Mouse (Mus musculus) forebrain, embryonic 14.5 days (tissue): ENCODE measurements around the gene Bmp4. TPM values are rescaled to one million over a fixed set of nuclear protein-coding genes. Genes with fewer than 3 reads are reported as not detected.

ENCODE experiments used
- ATAC-seq: fragments of 200-750 bp; cut with Nextera tagmentation; 2 replicates; pipeline ENCODE4 v1.8.0; 2017; ENCODE audit warnings: mild to moderate bottlenecking, moderate library complexity
- DNase-seq: peaks from one replicate; pipeline ENCODE4 v3.0.0-alpha.2; 2015; ENCODE audit warnings: low spot score
- H3K27ac ChIP-seq: fragments of 300-500 bp; sonication (generic); 2 replicates; pipeline ENCODE4 v1.5.1; 2014; ENCODE audit warnings: low read depth, mild to moderate bottlenecking, control low read depth, low read length, moderate library complexity
- H3K27me3 ChIP-seq: fragments of 300-500 bp; sonication (generic); replicated peaks from 2 replicates; pipeline ENCODE4 v1.6.1; 2014; ENCODE audit warnings: low read length, control low read depth, mixed read lengths; ENCODE audit not compliant: control insufficient read depth, insufficient read depth
- H3K36me3 ChIP-seq: fragments of 300-500 bp; sonication (generic); 2 replicates; pipeline ENCODE4 v1.6.1; 2014; ENCODE audit warnings: low read length, control low read depth; ENCODE audit not compliant: control insufficient read depth, insufficient read depth
- H3K4me1 ChIP-seq: fragments of 300-500 bp; sonication (generic); 2 replicates; pipeline ENCODE4 v1.6.1; 2014; ENCODE audit warnings: antibody characterized with exemption, low read length, control low read depth; ENCODE audit not compliant: control insufficient read depth, insufficient read depth
- H3K4me2 ChIP-seq: fragments of 300-500 bp; sonication (generic); 2 replicates; pipeline ENCODE4 v1.6.1; 2014; ENCODE audit warnings: mild to moderate bottlenecking, control low read depth, low read length
- H3K4me3 ChIP-seq: fragments of 300-500 bp; sonication (generic); 2 replicates; pipeline ENCODE4 v1.5.1; 2014; ENCODE audit warnings: low read depth, low read length, control low read depth
- H3K9ac ChIP-seq: fragments of 300-500 bp; sonication (generic); 2 replicates; pipeline ENCODE4 v1.6.1; 2014; ENCODE audit warnings: mild to moderate bottlenecking, low read length, control low read depth, moderate library complexity
- H3K9me3 ChIP-seq: fragments of 300-500 bp; sonication (generic); replicated peaks from 2 replicates; pipeline ENCODE4 v1.6.1; 2016; ENCODE audit warnings: low read length, control low read depth, mixed read lengths; ENCODE audit not compliant: control insufficient read depth
- WGBS: fragments of 180-500 bp; shearing (Covaris S2); extraction: QIAGEN DNeasy Blood & Tissue Kit; methylation state at CpG from one replicate; pipeline ENCODE4 v1.1.7; 2014; 5-methylcytosine and 5-hydroxymethylcytosine counted together
- polyA plus RNA-seq: library from polyadenylated mRNA; unstranded; fragments of >200 nt; fragmentation: Nextera tagmentation; extraction: Ambion mirVana; gene quantifications from 2 replicates; pipeline ENCODE4 v1.2.1, GENCODE M21; 2014

Bmp4 gene
- polyA plus RNA-seq: 1.2 and 1.7 TPM in 2 replicates

DNA sequence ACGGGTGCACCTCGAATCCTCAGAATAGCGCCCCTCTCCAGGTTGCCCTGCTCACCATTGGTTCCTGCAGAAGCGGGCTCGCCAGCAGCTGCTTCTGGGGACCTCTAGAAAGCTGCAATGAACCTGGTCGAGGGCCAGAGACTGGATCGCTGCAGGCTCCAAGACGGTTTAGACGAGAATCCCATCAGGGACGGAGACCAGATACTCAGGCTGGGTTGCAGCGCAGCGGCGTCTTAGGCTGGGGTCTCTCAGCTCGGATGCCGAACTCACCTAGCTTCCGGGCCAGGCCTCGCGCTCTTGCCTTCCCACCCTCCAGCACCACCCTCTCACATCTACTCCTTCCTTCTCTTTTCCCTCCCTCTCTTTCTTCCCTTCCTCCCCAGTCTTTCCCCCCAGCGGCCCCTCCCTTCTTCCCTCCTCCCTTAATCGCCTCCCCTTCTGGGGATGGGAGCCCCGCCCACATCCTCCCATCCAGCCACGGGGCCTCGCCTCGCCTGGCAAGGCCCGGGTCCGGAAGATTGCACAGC is at the start of gene Bmp4:
Gene Bmp4, minus strand, starts transcription at position 421 of the 527 bp plus-strand sequence.
- peaks cover 12% of the 10 kb centered on the region for H3K4me1 ChIP-seq
- ATAC-seq: 0 out of 2 replicates have a peak, but pooled peaks have one; percentile 5
- no peaks in the 10 kb centered on the region for H3K36me3 ChIP-seq
- no peaks in the 10 kb centered on the region for H3K9me3 ChIP-seq
- DNase-seq: no peak
- no peak within 1 kb of the TSS for H3K9ac ChIP-seq
- under 1% methylated on average over 26 of the region's 26 CpGs for WGBS
- peak within 1 kb of the TSS; percentile 16 for H3K4me3 ChIP-seq
- peak within 1 kb of the TSS; percentile 46 for H3K4me2 ChIP-seq
- H3K27me3 ChIP-seq: peaks cover 63% of the 10 kb centered on the region
- H3K27ac ChIP-seq: no peak within 1 kb of the TSS

DNA sequence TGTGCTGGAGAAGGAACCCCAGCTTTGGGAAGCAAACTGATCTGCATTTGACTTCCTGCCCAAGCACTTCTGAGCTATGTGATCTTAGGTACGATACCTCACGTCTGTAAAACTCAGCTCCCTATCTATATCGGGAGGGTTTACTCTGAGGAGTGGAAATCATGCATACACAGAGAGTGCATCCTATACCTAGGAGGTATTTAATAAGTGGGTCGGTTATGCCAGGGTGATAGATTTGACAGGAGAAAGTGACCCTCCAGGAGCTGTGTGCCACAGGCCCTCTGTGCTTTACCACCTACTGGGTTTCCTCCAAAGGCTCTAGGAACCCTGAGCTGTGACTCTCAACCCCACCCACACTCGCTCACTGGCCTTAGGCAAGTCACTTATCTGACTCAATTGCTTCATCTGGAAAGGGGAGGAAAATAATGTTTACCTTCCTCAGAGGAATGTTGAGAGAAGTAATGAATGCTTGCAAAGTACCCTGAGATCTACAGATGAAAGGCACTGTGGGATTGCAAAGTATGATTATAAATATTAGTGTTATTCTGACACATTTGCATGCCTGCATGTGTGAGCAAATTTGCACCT is 49.1 kb upstream of the Bmp4 start:
- no peak overlapping the region for H3K27ac ChIP-seq
- no peak overlapping the region for H3K4me3 ChIP-seq
- no peaks in the 10 kb centered on the region for H3K27me3 ChIP-seq
- H3K9me3 ChIP-seq: no peaks in the 10 kb centered on the region
- no peak overlapping the region for H3K4me2 ChIP-seq
- ATAC-seq: no peak
- no peak for DNase-seq
- WGBS: 84% methylated on average over 5 of the region's 5 CpGs
- H3K36me3 ChIP-seq: no peaks in the 10 kb centered on the region
- no peak overlapping the region for H3K9ac ChIP-seq
- no peaks in the 10 kb centered on the region for H3K4me1 ChIP-seq

DNA sequence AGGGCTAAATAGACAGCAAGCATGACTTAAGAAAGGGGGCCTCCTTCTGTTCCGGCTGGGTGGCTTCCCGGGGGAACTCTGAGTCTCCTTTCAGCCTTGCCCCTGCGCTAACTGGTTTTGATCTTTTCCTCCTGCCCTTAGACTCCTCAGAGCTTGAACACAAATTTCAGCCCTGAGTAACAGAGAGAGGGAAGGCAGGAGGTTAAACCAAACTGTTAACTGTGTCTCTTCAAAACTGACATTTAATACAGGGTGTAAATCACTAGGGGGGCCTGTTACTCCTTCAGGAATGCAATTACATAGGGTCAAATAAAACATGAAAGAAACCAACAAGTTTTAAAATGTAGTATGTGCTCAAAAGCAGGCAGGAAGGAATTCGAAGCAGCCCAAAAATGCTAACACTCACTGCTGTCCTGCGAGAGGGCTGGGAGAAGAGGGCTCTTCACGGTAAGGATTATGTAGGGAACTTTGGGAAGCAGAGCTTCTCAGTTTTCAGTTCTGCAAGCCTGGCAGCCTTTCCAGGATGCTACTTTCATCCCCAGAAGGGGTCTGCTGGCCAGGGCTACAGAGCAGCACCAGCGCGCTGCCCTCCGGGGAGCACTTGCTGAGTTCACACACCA is 46.1 kb upstream of the Bmp4 start:
- Histone ChIP-seq H3K27me3 (no peaks in the 10 kb centered on the region), H3K4me3 (no peak overlapping the region), H3K9me3 (no peaks in the 10 kb centered on the region), H3K4me1 (no peaks in the 10 kb centered on the region), H3K9ac (no peak overlapping the region), H3K36me3 (no peaks in the 10 kb centered on the region), H3K27ac (no peak overlapping the region), H3K4me2 (no peak overlapping the region)
- WGBS: 25% methylated on average over 9 of the region's 9 CpGs
- DNase-seq (no peak), ATAC-seq (no peak)

DNA sequence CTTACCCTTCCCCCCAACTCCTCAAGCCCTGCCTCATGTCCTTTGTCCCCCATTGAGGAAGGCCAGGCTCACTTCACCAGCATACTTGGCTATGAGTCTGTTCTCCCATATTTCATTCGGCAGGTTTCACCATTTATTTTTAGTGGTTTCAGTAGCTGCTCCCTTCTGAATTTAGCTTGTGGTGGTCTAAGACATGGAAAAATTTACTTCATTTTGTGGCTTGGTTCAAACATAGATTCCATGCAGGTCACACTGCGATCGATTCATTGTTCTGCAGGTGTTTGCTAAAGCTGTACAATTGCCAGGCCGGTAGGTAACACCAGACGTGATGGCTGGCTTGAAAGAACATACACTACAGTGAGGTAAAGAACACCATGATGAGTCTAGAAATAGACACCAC is 39.8 kb upstream of the Bmp4 start:
- no peak overlapping the region for H3K9ac ChIP-seq
- H3K4me2 ChIP-seq: no peak overlapping the region
- no peaks in the 10 kb centered on the region for H3K4me1 ChIP-seq
- DNase-seq (no peak), ATAC-seq (no peak)
- 93% methylated on average over 5 of the region's 5 CpGs for WGBS
- no peaks in the 10 kb centered on the region for H3K36me3 ChIP-seq
- no peak overlapping the region for H3K27ac ChIP-seq
- H3K9me3 ChIP-seq: no peaks in the 10 kb centered on the region
- no peaks in the 10 kb centered on the region for H3K27me3 ChIP-seq
- no peak overlapping the region for H3K4me3 ChIP-seq

DNA sequence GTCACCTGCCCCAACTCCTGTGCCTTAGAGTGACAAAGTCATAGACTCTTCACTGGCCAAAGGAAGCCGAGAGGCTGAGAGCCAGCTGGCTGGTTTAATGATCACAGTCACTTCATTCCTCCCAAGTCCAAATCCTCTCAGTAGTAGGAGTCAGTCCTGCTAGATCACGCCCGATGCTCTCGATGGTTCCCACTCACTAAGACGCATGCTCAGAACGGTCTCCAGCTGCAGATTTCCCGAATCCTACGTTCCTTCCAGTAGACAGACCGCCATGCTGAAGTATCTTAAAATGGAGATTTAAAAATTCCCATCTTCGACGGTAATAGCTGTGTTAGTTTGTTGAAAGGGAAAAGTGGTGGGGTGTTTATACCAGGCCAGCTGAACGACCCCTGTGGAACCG is 36.8 kb upstream of the Bmp4 start:
- 94% methylated on average over 13 of the region's 13 CpGs for WGBS

DNA sequence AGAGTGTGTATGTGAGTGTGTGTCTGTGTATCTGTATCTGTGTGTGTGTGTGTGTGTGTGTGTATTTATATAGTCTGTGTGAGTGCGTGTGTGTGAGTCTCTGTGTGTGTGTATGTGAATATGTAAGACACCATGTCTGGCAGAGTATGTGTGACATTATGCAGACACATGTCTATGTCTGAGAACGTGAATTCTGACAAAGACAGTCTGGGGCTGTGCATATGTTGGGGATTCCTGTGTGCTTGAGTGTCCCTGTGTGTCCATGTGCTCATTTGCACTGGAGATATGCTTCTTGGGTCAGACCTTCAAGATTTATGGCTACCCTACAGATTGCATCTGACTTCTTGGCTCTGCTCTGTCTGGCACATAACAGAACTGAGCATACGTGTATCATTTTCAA is 31.4 kb upstream of the Bmp4 start:
- no peak for DNase-seq
- WGBS: 81% methylated on average over 3 of the region's 3 CpGs

More for the DNA sequence above, 36.8 kb upstream of the Bmp4 start:
- H3K9me3 ChIP-seq: no peaks in the 10 kb centered on the region
- ATAC-seq (no peak), DNase-seq (no peak)
- no peaks in the 10 kb centered on the region for H3K4me1 ChIP-seq
- H3K36me3 ChIP-seq: no peaks in the 10 kb centered on the region
- no peak overlapping the region for H3K4me3 ChIP-seq
- no peak overlapping the region for H3K9ac ChIP-seq
- no peak overlapping the region for H3K27ac ChIP-seq
- H3K27me3 ChIP-seq: no peaks in the 10 kb centered on the region
- H3K4me2 ChIP-seq: no peak overlapping the region

DNA sequence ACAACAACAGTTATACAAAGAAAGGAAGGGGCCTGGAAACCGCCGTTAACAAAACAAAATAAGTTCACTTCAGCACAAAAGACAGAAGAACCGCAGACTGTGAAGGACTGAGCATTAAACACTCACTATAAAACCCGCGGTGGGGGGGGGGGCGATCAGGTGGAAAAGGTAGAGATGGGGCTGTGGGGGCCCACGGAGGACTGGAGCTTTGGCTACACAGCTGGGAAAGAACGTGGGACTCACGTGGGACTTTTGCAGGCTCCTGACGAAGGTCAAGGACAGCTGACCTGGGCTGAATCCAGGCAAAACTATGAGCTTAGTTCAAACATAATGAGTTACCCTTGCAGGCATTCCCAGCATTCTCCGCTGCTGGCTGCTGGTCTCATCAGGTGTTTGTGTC is 28.8 kb upstream of the Bmp4 start:
- Histone ChIP-seq H3K9ac (no peak overlapping the region), H3K27me3 (no peaks in the 10 kb centered on the region), H3K27ac (no peak overlapping the region), H3K4me3 (no peak overlapping the region), H3K4me2 (no peak overlapping the region), H3K9me3 (0 out of 2 replicates have a peak, but pooled peaks cover 2% of the 10 kb centered on the region), H3K4me1 (no peaks in the 10 kb centered on the region; the same call in 1 of the 2 replicates), H3K36me3 (no peaks in the 10 kb centered on the region)
- 6% methylated on average over 11 of the region's 11 CpGs for WGBS
- ATAC-seq (0 out of 2 replicates have a peak, but pooled peaks have one; percentile 15), DNase-seq (no peak)

More for the DNA sequence above, 31.4 kb upstream of the Bmp4 start:
- no peak overlapping the region for H3K27ac ChIP-seq
- H3K9me3 ChIP-seq: no peaks in the 10 kb centered on the region
- no peak overlapping the region for H3K4me3 ChIP-seq
- no peaks in the 10 kb centered on the region; the same call in 1 of the 2 replicates for H3K4me1 ChIP-seq
- no peak overlapping the region for H3K9ac ChIP-seq
- ATAC-seq: no peak
- no peaks in the 10 kb centered on the region for H3K27me3 ChIP-seq
- no peak overlapping the region for H3K4me2 ChIP-seq
- no peaks in the 10 kb centered on the region for H3K36me3 ChIP-seq

DNA sequence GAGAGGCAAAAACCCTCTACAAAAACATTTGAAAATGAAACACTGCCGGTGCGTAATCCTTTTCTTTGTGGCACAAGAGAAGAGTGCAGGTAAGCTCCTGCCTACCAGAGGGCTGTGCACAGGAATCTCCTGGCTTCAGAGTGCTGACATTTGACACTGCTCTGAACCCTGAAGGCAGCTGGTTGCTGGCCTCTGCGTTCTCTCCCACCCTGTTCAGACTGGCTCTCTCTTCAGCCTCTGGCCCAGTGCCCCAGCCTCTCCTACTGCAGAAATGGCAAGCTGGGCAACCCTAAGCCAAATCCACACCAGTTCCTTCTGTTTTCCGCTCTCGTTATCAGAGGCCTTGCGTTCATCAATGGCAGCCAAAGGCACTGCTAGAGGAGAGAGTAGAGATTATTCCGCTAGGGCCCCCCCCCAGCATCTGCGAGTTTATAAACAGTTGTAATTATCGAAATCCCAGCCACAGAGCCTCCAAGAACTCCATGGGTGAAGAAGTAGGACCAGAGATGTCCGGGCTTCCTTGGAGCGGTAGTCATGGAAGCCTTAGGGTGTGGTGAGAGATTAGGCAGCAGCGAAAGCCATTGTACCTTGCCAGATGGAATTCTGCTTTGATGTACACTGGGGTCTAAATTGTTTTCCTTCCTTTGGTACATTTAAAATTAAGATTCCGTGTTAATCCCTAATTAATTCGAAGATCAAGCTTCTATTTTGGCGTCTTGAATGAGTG is 28.1 kb upstream of the Bmp4 start:
- ATAC-seq: peak; percentile 61
- H3K36me3 ChIP-seq: no peaks in the 10 kb centered on the region
- 29% methylated on average over 15 of the region's 15 CpGs for WGBS
- H3K27ac ChIP-seq: no peak overlapping the region
- H3K4me1 ChIP-seq: no peaks in the 10 kb centered on the region; the same call in 1 of the 2 replicates
- 0 out of 2 replicates have a peak, but pooled peaks cover 2% of the 10 kb centered on the region for H3K9me3 ChIP-seq
- H3K4me2 ChIP-seq: no peak overlapping the region
- no peaks in the 10 kb centered on the region for H3K27me3 ChIP-seq
- no peak overlapping the region for H3K4me3 ChIP-seq
- no peak overlapping the region for H3K9ac ChIP-seq
- peak; percentile 39 for DNase-seq
